Mouse (Mus musculus): ENCODE measurements around the gene Atp11c.

DNA sequence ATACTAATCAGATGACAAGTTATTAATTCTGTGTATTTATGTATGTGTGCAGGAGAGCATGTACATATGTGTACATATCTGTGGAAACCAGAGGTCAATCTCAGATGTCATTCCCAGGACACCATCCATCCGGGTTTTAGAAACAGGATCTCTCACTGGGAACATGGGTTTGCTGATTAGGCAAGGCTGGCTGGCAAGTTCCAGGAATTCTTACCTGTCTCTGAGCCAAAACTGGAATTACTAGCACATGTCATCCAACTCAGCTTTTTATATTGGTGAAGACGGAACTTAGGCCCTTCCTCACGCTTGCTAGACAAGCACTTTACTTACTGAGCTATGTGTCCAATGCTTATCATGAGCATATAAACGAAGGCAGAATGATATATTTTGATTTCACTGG lies 247.5 kb downstream of the Atp11c start:
- TF ChIP-seq CTCF (IDR thresholded peaks at IDR 0.05; ENCODE audit: low read depth, low read length) (no peak), POLR2A (IDR thresholded peaks at IDR 0.05; ENCODE audit: extremely low read depth, insufficient read depth, low read length) (no peak)

Measured in liver, adult 2 months (tissue).